Mouse (Mus musculus) activated CD4-positive, CD25-positive, alpha-beta regulatory T cell, adult 9 weeks (primary cell): ENCODE data around the gene Pik3ap1. TPM values are rescaled to one million over a fixed set of nuclear protein-coding genes. Genes with fewer than 3 reads are reported as not detected.

Experiments
- polyA plus RNA-seq: library from polyadenylated mRNA; unstranded; fragments of 100-300 nt; shearing (Covaris generic); gene quantifications from one replicate; pipeline ENCODE4 v1.2.1, GENCODE M21; 2017

Pik3ap1 gene
- polyA plus RNA-seq, result 6.4 TPM

GRCm38 (mm10) chr19:41384922-41385508 is at the start of gene Pik3ap1:
Gene Pik3ap1, minus strand, starts transcription at chr19:41385102.

GRCm38 (mm10) chr19:41263630-41264295 is 121.1 kb downstream of the Pik3ap1 start, which contains the start of gene Tm9sf3:
Gene Tm9sf3, minus strand, starts transcription at chr19:41263997.

Other genes starting within 250 kb of the Pik3ap1 start
- not detected for gene Tll2, start 178.3 kb downstream of the Pik3ap1 start, polyA plus RNA-seq
- gene Tm9sf3, start 121.1 kb downstream of the Pik3ap1 start, polyA plus RNA-seq, result 20.4 TPM
- 11.7 TPM for gene Lcor, start 97.5 kb upstream of the Pik3ap1 start, polyA plus RNA-seq
- 4.8 TPM for gene Gm340, start 197.3 kb upstream of the Pik3ap1 start, polyA plus RNA-seq